Mouse (Mus musculus) neural tube, embryonic 13.5 days (tissue): ENCODE measurements around the gene Ano2. TPM values are rescaled to one million over a fixed set of nuclear protein-coding genes. Genes with fewer than 3 reads are reported as not detected.

ENCODE experiments used
- ATAC-seq: fragments of 200-750 bp; cut with Nextera tagmentation; 2 replicates; pipeline ENCODE4 v1.8.0; 2017; ENCODE audit warnings: low read depth, mild to moderate bottlenecking, moderate TSS enrichment, moderate library complexity
- H3K27ac ChIP-seq: fragments of 300-500 bp; sonication (generic); replicated peaks from 2 replicates; pipeline ENCODE4 v1.5.1; 2015; ENCODE audit warnings: moderate library complexity, mild to moderate bottlenecking, inconsistent platforms
- H3K27me3 ChIP-seq: fragments of 300-500 bp; sonication (generic); 2 replicates; pipeline ENCODE4 v1.6.1; 2015; ENCODE audit warnings: mild to moderate bottlenecking, inconsistent platforms
- H3K36me3 ChIP-seq: fragments of 300-500 bp; sonication (generic); 2 replicates; pipeline ENCODE4 v1.6.1; 2015; ENCODE audit warnings: mild to moderate bottlenecking, inconsistent platforms
- H3K4me1 ChIP-seq: fragments of 300-500 bp; sonication (generic); replicated peaks from 2 replicates; pipeline ENCODE4 v1.6.1; 2015; ENCODE audit warnings: inconsistent platforms
- H3K4me2 ChIP-seq: fragments of 300-500 bp; sonication (generic); 2 replicates; pipeline ENCODE4 v1.6.1; 2015; ENCODE audit warnings: inconsistent platforms, mild to moderate bottlenecking, moderate library complexity
- H3K4me3 ChIP-seq: fragments of 300-500 bp; sonication (generic); 2 replicates; pipeline ENCODE4 v1.5.1; 2015; ENCODE audit warnings: mild to moderate bottlenecking, inconsistent platforms
- H3K9ac ChIP-seq: fragments of 300-500 bp; sonication (generic); 2 replicates; pipeline ENCODE4 v1.6.1; 2015; ENCODE audit warnings: moderate library complexity, mild to moderate bottlenecking, inconsistent platforms
- H3K9me3 ChIP-seq: fragments of 300-500 bp; sonication (generic); 2 replicates; pipeline ENCODE4 v1.6.1; 2016; ENCODE audit warnings: inconsistent platforms
- WGBS: fragments of 180-500 bp; shearing (Covaris S2); methylation state at CpG from one replicate; pipeline ENCODE4 v1.1.7; 2015; 5-methylcytosine and 5-hydroxymethylcytosine counted together
- polyA plus RNA-seq: library from polyadenylated mRNA; unstranded; fragments of >200 nt; fragmentation: Nextera tagmentation; extraction: Ambion mirVana; gene quantifications from 2 replicates; pipeline ENCODE4 v1.2.1, GENCODE M21; 2015

Gene Ano2
- polyA plus RNA-seq, 1 experiment from 2014 or later, result 0.60 TPM

DNA sequence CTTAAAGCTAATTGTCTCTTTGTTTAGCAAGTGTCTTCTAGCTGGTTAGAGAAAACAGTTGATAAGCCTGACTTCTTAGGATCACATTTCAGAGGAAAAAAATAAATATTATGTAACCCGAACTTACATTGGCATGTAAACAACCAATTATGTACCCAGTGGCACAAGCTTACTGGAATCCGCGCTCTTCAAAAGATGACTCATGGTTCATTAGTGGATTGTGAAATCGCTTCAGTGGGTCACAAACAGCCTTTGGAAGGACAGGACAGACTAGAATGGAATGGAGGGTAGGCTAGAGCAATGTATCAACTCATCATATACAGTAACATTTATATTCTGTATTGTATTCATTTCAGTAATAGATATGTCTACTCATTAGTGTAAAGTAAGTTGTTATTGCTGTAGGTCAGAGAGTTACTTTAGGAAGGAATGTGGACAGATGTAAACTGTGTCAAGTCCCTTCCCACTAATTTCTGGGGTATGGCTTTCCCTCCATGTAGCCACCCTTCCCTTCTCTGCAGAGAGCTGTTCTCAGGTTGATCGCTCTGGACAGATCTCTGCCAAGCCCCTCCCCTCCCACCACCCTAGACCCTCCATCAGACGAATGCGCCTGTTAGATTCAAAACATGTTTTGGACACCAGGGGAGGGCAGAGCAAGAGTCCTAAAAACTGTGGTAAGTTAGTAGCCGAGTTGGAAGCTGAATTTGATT, 343.6 kb downstream of the Ano2 start:
- no peak overlapping the region for H3K9ac ChIP-seq
- no peak overlapping the region for H3K27ac ChIP-seq
- H3K9me3 ChIP-seq, result no peaks in the 10 kb centered on the region
- no peaks in the 10 kb centered on the region for H3K36me3 ChIP-seq
- no peak overlapping the region for H3K4me2 ChIP-seq
- H3K27me3 ChIP-seq, result no peaks in the 10 kb centered on the region
- WGBS, result 76% methylated on average over 8 of the region's 8 CpGs
- H3K4me1 ChIP-seq, result peaks cover 5% of the 10 kb centered on the region; the same call in 1 of the 2 replicates
- H3K4me3 ChIP-seq, result no peak overlapping the region
- ATAC-seq, result no peak

DNA sequence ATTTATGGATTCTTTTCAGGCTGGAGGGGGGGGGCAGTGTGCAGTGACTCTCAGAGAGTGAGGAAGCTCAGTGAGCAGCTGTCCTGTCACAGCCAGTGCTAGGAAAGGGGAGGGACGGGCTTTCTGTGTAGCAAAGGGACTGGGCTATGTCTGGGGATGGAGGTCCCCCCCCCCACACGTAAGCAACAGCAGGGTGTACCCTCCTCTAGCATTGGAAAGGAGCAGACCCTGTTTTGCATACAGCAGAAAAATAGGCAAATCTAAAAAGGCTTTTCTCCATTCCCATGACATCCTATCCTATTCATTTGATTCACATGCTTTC, 344.1 kb downstream of the Ano2 start:
- Histone ChIP-seq H3K27ac (0 out of 2 replicates have a peak overlapping the region, but pooled peaks have one; percentile 28), H3K9ac (no peak overlapping the region), H3K4me2 (no peak overlapping the region), H3K4me1 (peaks cover 5% of the 10 kb centered on the region; the same call in 1 of the 2 replicates), H3K36me3 (no peaks in the 10 kb centered on the region), H3K27me3 (no peaks in the 10 kb centered on the region), H3K9me3 (no peaks in the 10 kb centered on the region), H3K4me3 (no peak overlapping the region)
- peak; percentile 59; the same call in 1 of the 2 replicates for ATAC-seq
- 29% methylated on average over 2 of the region's 2 CpGs for WGBS

DNA sequence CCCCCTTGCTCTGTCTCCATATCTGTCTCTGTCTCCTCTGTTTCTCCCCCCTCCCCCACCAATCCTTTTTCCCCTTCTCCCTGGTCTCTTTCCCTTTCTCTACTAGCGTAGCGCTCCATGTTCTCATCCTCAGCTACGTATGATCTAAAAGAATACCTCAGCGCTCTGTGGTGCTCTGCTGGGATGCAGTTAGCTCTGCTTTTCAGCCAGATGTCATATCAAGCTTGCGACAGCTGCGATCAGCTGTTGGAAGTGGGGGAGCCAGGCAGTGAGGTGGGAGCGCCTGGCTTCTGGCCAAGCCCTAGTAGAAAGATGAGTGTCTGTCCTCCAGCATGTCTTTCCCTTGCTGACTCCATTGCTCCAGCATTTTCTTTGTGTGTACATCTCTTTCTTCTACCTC, 344.5 kb downstream of the Ano2 start:
- Histone ChIP-seq H3K9me3 (no peaks in the 10 kb centered on the region), H3K27ac (0 out of 2 replicates have a peak overlapping the region, but pooled peaks have one; percentile 28), H3K36me3 (no peaks in the 10 kb centered on the region), H3K4me2 (no peak overlapping the region), H3K9ac (no peak overlapping the region), H3K4me3 (no peak overlapping the region), H3K27me3 (no peaks in the 10 kb centered on the region), H3K4me1 (peaks cover 5% of the 10 kb centered on the region; the same call in 1 of the 2 replicates)
- 74% methylated on average over 7 of the region's 7 CpGs for WGBS
- ATAC-seq, result peak; percentile 75; the same call in 1 of the 2 replicates

DNA sequence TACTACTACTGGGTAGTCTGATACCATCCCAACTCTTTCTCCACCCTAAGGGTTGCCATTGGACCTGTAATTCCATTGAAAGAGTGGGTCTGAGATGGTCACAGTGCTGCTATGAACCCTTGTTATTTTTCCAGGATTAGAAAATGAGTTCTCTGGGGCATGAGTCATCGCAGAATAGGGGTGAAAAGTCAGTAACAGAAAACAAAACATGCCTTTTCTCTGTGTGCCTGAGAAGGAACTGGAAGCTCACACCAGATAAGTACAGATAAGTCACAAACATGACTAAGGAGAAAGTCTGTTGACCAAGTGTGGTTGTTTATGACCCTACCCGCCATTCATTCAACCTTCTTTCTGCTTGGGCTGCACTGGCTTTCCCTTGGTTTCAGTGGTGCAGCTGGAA, 345.4 kb downstream of the Ano2 start:
- 88% methylated on average over 2 of the region's 2 CpGs for WGBS
- no peaks in the 10 kb centered on the region for H3K27me3 ChIP-seq

DNA sequence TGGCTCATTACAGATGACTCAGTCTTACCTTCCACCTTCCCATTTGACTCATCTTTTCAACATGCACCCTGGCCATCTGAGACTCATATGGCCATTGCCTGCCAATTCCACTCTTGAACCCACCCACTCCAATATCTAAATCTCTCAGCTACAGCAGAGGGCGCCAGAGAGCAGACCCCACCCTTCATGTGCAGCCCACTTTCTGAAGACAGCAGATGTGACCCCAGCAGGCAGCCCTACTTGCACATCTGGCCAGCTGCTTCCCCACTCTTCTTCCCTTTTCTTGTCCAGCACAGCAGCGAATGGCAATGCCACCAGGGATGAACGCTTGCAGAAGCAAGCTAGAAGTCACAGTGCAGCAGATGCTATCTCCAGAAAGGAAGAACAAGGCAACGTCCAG, 355.7 kb downstream of the Ano2 start:
- WGBS, result 42% methylated on average over 4 of the region's 4 CpGs
- no peak overlapping the region for H3K4me2 ChIP-seq
- H3K27ac ChIP-seq, result no peak overlapping the region
- no peak for ATAC-seq
- H3K27me3 ChIP-seq, result no peaks in the 10 kb centered on the region
- no peaks in the 10 kb centered on the region for H3K4me1 ChIP-seq
- no peaks in the 10 kb centered on the region for H3K36me3 ChIP-seq
- H3K9me3 ChIP-seq, result no peaks in the 10 kb centered on the region
- H3K9ac ChIP-seq, result no peak overlapping the region
- H3K4me3 ChIP-seq, result no peak overlapping the region

More for the DNA sequence above, 345.4 kb downstream of the Ano2 start:
- Histone ChIP-seq H3K36me3 (no peaks in the 10 kb centered on the region), H3K27ac (no peak overlapping the region), H3K4me1 (peaks cover 5% of the 10 kb centered on the region; the same call in 1 of the 2 replicates), H3K4me2 (no peak overlapping the region), H3K9ac (no peak overlapping the region), H3K4me3 (no peak overlapping the region), H3K9me3 (no peaks in the 10 kb centered on the region)
- ATAC-seq, result no peak

DNA sequence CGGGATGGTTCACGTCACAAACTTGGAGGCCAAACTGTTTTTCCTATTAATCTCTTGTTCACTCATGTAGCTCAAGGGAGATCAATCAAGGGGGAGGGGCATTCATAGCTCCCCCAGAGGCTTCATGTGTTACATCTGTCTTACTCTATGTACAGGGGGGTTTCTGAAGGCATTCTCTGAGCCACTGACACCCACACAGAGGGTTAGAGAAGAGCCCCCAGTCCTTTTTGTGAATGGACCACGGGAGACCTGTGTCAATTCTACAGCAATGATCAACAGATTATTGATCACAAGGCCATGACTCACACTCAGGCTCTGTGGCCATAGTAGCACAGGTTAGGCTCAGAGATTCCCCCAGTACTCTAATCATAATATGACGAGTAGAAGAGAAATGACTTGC, 358.0 kb downstream of the Ano2 start:
- H3K27me3 ChIP-seq, result no peaks in the 10 kb centered on the region
- H3K9ac ChIP-seq, result no peak overlapping the region
- no peaks in the 10 kb centered on the region for H3K9me3 ChIP-seq
- H3K4me2 ChIP-seq, result no peak overlapping the region
- WGBS, result 72% methylated on average over 4 of the region's 4 CpGs
- H3K36me3 ChIP-seq, result no peaks in the 10 kb centered on the region
- no peak for ATAC-seq
- H3K27ac ChIP-seq, result no peak overlapping the region
- no peaks in the 10 kb centered on the region for H3K4me1 ChIP-seq
- no peak overlapping the region for H3K4me3 ChIP-seq

DNA sequence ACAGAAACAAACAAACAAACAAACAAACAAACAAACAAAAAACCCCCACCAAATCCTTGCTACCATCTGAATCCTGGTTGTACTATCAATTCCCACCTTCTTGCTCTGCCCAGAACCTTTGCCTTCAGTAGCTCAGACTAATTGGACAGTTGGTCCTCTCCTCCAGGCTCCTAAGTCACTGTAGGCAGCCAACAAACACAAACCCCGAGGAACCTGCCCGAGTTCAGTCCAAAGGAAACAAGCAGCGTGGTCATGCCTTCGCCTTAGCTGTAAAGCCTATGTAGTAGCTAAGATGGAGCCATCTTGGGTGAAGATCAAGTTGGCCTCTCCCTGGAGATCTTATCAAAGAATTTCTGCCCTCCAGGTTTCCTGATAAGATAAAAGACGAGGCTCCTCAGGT, 362.9 kb downstream of the Ano2 start:
- no peaks in the 10 kb centered on the region for H3K4me1 ChIP-seq
- H3K9me3 ChIP-seq, result no peaks in the 10 kb centered on the region
- no peak overlapping the region for H3K4me3 ChIP-seq
- ATAC-seq, result no peak
- H3K36me3 ChIP-seq, result no peaks in the 10 kb centered on the region
- no peak overlapping the region for H3K4me2 ChIP-seq
- H3K27ac ChIP-seq, result no peak overlapping the region
- 88% methylated on average over 5 of the region's 5 CpGs for WGBS
- no peaks in the 10 kb centered on the region for H3K27me3 ChIP-seq
- no peak overlapping the region for H3K9ac ChIP-seq

DNA sequence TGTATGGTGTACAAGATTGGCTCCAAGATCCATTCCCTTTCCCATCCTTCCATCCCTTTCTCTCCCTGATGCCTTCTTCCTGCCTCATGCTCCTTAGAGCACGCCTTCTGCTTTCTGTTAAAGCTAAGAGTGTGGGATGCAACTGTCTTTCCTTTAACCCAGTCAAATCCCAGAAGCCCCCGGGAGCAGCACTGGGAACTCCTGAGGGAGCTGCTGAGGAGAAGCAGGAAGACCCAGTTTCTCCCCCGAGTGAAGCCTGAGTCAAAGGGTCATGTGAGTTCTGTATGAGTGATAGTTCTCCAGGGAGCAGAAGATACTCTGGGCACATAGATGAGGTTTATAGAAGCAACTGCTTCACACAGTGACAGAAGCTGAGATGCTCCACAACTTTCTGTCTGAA, 367.5 kb downstream of the Ano2 start:
- Histone ChIP-seq H3K9ac (no peak overlapping the region), H3K4me3 (no peak overlapping the region), H3K4me1 (no peaks in the 10 kb centered on the region), H3K27ac (no peak overlapping the region), H3K4me2 (no peak overlapping the region), H3K9me3 (no peaks in the 10 kb centered on the region), H3K27me3 (no peaks in the 10 kb centered on the region), H3K36me3 (no peaks in the 10 kb centered on the region)
- no peak for ATAC-seq
- 81% methylated on average over 3 of the region's 3 CpGs for WGBS

DNA sequence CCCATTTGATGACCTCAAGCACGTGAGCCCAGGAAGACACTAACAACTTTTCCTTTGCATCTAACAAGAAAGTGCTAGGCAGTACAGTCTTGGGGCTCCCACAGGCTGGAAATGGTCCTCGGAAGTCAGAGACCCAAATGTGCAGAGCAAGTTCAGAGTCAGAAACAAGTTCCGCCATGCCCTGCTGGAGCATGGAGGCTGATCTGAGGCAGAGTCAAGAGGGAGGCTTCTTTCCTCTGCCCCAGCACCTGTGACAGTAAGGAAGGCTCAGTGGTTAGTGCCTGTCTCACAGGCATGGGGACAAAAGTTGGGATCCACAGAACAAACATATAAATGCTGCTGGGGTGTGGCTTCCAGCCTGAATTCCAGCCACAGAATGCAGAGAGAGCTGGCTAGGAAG, 390.3 kb downstream of the Ano2 start:
- Histone ChIP-seq H3K27me3 (no peaks in the 10 kb centered on the region), H3K36me3 (no peaks in the 10 kb centered on the region), H3K9me3 (no peaks in the 10 kb centered on the region), H3K27ac (no peak overlapping the region), H3K4me2 (no peak overlapping the region), H3K9ac (no peak overlapping the region), H3K4me1 (no peaks in the 10 kb centered on the region), H3K4me3 (no peak overlapping the region)
- ATAC-seq, result no peak
- WGBS, result 87% methylated on average over 3 of the region's 3 CpGs

DNA sequence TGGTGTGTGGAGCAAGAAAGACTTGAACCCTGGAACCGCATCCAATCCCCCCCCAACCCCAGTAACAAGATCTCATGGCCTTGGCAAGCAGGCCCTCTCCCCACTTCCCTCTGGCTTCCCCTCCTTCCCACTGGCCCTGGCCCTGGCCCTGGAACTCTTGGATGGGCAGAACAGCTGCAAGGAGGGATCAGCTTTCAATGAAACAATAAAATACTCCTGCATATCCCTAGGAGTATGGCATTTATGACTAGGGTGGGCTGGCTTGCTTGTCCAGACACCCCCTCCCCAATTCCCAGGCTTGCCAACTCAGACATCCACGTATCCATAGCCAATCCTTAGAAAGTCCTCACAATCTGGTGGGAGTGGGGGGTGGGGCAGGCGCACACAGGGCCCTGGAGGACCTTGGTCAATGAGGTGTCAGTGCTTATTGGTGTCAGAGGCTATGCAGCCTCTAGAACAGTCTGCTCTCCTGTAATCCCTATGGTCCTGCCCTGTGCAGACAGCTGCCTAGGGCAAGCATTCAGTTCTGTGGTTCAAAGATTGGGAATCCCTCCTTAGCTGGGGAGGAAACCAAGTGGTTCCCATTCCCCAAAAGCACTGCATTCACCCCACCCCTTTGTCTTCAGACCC, 396.2 kb downstream of the Ano2 start:
- Histone ChIP-seq H3K4me1 (no peaks in the 10 kb centered on the region), H3K27me3 (no peaks in the 10 kb centered on the region), H3K9ac (no peak overlapping the region), H3K36me3 (no peaks in the 10 kb centered on the region), H3K9me3 (no peaks in the 10 kb centered on the region), H3K4me2 (no peak overlapping the region), H3K4me3 (no peak overlapping the region), H3K27ac (no peak overlapping the region)
- ATAC-seq, result no peak
- WGBS, result 79% methylated on average over 3 of the region's 3 CpGs

DNA sequence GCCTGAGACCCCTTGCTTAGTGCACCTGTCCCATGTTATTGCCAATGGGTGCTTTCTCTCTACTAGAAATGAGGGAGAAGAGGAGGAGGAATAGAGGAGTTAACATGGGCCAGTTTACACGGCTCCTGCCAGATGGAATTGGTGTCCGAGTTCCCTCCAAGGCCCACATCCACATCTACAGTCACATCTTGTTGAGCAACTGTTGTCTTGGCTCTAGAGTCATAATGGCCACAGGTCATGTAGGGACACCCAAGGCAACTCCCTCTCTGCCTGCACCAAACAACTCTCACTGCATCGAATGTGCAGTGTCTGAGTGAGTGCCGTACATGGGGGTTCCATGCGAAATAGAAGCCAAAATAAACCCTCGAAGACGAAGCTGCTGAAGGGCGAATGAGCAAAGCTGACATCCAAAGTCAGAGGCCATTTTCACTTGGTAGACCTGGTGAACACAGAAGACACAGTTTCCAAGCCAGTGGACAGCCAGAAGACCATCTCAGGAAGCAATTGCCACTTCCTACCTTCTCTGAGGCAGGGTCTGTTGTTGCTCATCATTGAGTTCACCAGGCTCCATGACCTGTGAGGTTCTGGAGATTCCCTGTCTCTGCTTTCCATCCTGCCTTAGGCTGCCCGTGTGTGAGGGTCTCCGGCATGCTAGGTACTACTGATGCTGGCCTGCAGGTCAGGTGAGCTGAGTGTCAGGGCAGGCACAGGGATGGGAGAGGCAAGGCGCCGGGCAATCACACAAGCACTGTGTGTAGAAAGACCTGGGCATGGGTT, 398.5 kb downstream of the Ano2 start:
- H3K27me3 ChIP-seq, result no peaks in the 10 kb centered on the region
- no peaks in the 10 kb centered on the region for H3K36me3 ChIP-seq
- no peak overlapping the region for H3K9ac ChIP-seq
- no peak overlapping the region for H3K27ac ChIP-seq
- H3K4me2 ChIP-seq, result no peak overlapping the region
- H3K9me3 ChIP-seq, result no peaks in the 10 kb centered on the region
- no peaks in the 10 kb centered on the region for H3K4me1 ChIP-seq
- no peak overlapping the region for H3K4me3 ChIP-seq
- no peak for ATAC-seq
- WGBS, result 93% methylated on average over 12 of the region's 12 CpGs
